Mouse (Mus musculus): ENCODE data around the gene Gpr15.

- TF ChIP-seq CTCF (IDR thresholded peaks at IDR 0.05; ENCODE audit: low read depth) = no peak
- no peak for TF ChIP-seq EP300 (IDR thresholded peaks at IDR 0.05; ENCODE audit: low read depth)
These were observed 42.2 kb downstream of the Gpr15 start for GRCm38 (mm10) chr16:58676633-58677032.

Measured in heart, postnatal 0 days (tissue).